Mouse (Mus musculus) cerebellum, adult 8-10 months (tissue): Measurements from ENCODE around the gene Adam26a.
"Not testable (repeated sequence)": the region's sequence is repeated elsewhere in the genome, so short reads cannot be mapped to it uniquely, and the experiment has no call there.

Experiments used
- DNase-seq: peaks from one replicate; pipeline ENCODE4 v3.0.0; 2022

Gene Adam26a

DNA sequence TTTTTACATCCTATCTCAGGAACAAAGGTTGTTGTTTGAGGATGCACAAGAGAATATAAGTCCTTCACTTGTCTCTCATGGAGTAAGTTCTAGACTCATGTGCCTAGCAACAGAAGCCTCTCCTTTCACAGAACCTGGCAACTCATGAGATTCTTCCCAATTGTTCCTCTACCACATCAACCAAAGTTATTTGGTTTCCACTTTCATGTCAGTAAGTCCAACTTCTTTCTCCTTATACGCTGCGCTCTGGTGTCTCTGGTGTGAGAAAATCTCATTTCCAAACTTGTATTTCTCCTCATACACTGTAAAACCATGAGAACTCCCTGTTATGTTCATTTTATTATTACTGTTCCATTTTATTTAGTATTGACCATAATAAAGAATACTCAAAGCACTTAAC lies at the start of gene Adam26a:
Gene Adam26a (minus strand): TSS at position 101 of the 400 bp plus-strand sequence.
- DNase-seq = not testable (repeated sequence)

DNA sequence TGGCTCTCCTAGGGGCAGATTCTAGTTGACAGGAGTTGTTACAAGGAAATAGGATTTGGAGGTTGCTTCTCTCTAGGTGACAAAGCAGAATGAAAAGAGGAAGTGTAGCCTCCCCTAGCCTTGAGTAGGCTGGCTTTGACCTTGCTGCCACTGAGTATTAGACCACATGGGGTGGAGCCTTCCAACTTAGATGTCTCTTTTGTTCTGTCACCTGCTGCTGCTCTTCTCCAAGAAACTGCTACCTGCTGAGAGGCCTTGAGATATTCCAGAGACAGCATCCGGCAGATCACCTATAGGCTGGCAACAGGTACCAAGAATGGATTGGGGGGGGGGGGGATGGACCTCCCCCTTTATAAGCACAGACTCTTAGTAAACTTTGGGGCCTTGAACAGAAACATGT lies 39.5 kb upstream of the Adam26a start:
- DNase-seq = no peak

DNA sequence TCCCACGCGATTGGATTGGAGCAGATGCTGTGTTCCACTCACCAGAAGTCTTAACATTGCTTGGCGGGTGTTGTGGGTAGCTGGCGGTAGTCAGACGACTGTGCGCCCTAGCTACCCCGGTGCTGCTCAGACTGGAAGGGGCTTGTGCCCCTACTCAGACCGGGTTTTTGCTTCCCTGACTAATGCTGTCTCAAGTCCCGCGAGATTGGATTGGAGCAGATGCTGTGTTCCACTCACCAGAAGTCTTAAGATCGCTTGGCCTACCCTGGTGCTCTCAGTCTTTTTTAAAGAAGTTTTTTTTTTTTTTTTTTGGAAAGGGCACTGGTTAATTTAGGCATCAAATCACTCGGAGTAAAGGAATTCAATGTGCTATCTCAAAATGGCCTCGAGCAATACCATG lies 27.1 kb upstream of the Adam26a start:
- DNase-seq = not testable (repeated sequence)

DNA sequence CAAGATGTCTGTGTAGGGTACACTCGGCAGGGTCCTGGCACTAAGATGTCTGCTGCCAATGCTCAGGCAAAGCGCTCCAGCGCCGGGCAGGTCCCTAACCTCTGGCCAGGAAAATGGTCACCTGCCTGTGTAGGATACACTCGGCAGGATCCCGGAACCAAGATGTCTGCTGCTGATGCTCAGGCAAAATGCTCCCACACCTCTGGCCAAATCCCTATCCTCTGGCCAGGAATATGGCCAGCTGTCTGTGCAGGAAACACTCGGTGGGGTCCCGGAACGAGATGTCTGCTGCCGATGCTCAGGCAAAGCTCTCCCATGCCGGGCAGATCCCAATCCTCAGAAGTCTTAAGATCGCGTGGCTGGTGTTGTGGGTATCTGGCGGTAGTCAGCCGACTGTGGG lies 26.7 kb upstream of the Adam26a start:
- not testable (repeated sequence) for DNase-seq

DNA sequence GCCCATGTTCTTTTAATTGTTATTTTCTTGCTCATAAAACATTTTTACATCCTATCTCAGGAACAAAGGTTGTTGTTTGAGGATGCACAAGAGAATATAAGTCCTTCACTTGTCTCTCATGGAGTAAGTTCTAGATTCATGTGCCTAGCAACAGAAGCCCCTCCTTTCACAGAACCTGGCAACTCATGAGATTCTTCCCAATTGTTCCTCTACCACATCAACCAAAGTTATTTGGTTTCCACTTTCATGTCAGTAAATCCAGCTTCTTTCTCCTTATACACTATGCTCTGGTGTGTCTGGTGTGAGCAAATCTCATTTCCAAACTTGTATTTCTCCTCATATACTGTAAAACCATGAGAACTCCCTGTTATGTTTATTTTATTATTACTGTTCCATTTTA lies 48.5 kb downstream of the Adam26a start, which contains the start of gene Adam26b:
Gene Adam26b (minus strand): TSS at position 101 of the 400 bp plus-strand sequence.
- not testable (repeated sequence) for DNase-seq
